Mouse (Mus musculus) ES-E14 (cell line): Measurements from ENCODE around the gene Gdpd4. TPM values are rescaled to one million over a fixed set of nuclear protein-coding genes. Genes with fewer than 3 reads are reported as not detected.

ENCODE experiments used
- DNase-seq: peaks from one replicate; pipeline ENCODE4 v3.0.0-alpha.2; 2013; ENCODE audit warnings: low read depth, low spot score
- H3K27ac ChIP-seq: 2 replicates; pipeline ENCODE4 v1.5.1; 2012; ENCODE audit warnings: low read depth, mild to moderate bottlenecking, low read length, moderate library complexity, mixed read lengths; ENCODE audit not compliant: poor library complexity, insufficient read depth, severe bottlenecking
- H3K36me3 ChIP-seq: 2 replicates; pipeline ENCODE4 v1.6.1; 2012; ENCODE audit warnings: mild to moderate bottlenecking, low read length, moderate library complexity, mixed read lengths; ENCODE audit not compliant: control insufficient read depth, poor library complexity, insufficient read depth, severe bottlenecking
- H3K4me1 ChIP-seq, 2 experiments: fragments of 150-350 bp in 1 of 2; sonication (generic) in 1 of 2; 2 replicates each; pipeline ENCODE4 v1.6.1; 2012; ENCODE audit warnings: low read length in 2 of 2, mild to moderate bottlenecking in 1 of 2, mixed read lengths in 1 of 2; ENCODE audit not compliant: control insufficient read depth in 2 of 2, insufficient read depth in 2 of 2, poor library complexity in 1 of 2
- H3K4me3 ChIP-seq, 2 experiments: fragments of 150-350 bp in 1 of 2; sonication (generic) in 1 of 2; 2 replicates each; pipeline ENCODE4 v1.5.1; 2012; ENCODE audit warnings: low read length in 2 of 2, low read depth in 1 of 2, mild to moderate bottlenecking in 1 of 2, mixed read lengths in 1 of 2; ENCODE audit not compliant: insufficient read depth in 1 of 2, poor library complexity in 1 of 2, severe bottlenecking in 1 of 2
- H3K9ac ChIP-seq: 2 replicates; pipeline ENCODE4 v1.6.1; 2012; ENCODE audit warnings: low read depth, mild to moderate bottlenecking, low read length, mixed read lengths; ENCODE audit not compliant: poor library complexity, insufficient read depth, severe bottlenecking
- H3K9me3 ChIP-seq: fragments of 150-350 bp; sonication (generic); 2 replicates; pipeline ENCODE4 v1.6.1; 2012; ENCODE audit warnings: low read depth, mild to moderate bottlenecking, low read length; ENCODE audit not compliant: control insufficient read depth, insufficient read depth
- CHD2 ChIP-seq: IDR thresholded peaks from 2 replicates; pipeline ENCODE4 v1.6.1; 2014; ENCODE audit warnings: mild to moderate bottlenecking, low read depth, low read length, inconsistent platforms
- HCFC1 ChIP-seq: IDR thresholded peaks from 2 replicates; pipeline ENCODE4 v1.6.1; 2012; ENCODE audit warnings: low read length, inconsistent platforms, borderline replicate concordance; ENCODE audit not compliant: insufficient read depth
- MAFK ChIP-seq: IDR thresholded peaks from 2 replicates; pipeline ENCODE4 v1.6.1; 2014; ENCODE audit warnings: mild to moderate bottlenecking, low read depth, low read length, inconsistent platforms; ENCODE audit not compliant: insufficient read depth
- ZC3H11A ChIP-seq: IDR thresholded peaks from 2 replicates; pipeline ENCODE4 v1.6.1; 2012; ENCODE audit warnings: low read depth, mild to moderate bottlenecking, inconsistent platforms, low read length, borderline replicate concordance
- ZNF384 ChIP-seq: IDR thresholded peaks from 2 replicates; pipeline ENCODE4 v1.6.1; 2012; ENCODE audit warnings: low read depth, low read length, inconsistent platforms
- in situ Hi-C, 2 experiments: fragments of 600-800 bp; cut with MboI; formaldehyde crosslinking; loops; one replicate each; pipeline ENCODE4 v1.15.1; 2025; ENCODE audit warnings: low sequenced_read_pairs in 2 of 2, inconsistent platforms in 1 of 2; ENCODE audit not compliant: unreplicated experiment in 2 of 2
- total RNA-seq: library from RNA; depleted of rRNA; stranded (reverse); fragments of 300-350 nt; gene quantifications from 2 replicates; pipeline ENCODE4 v1.2.3, GENCODE M21; 2012

Gene Gdpd4
- total RNA-seq, 1 experiment: not detected

- in situ Hi-C loops: no loop called here
Measured at GRCm38 (mm10) chr7:97914833-97915516, 4.8 kb upstream of the Gdpd4 start.

GRCm38 (mm10) chr7:97925819-97926218 is 6.1 kb downstream of the Gdpd4 start:
- DNase-seq: no peak
- no peak overlapping the region for H3K27ac ChIP-seq
- no peaks in the 10 kb centered on the region for H3K4me1 ChIP-seq
- H3K4me3 ChIP-seq: no peak overlapping the region
- no peaks in the 10 kb centered on the region for H3K9me3 ChIP-seq
- TF ChIP-seq ZNF384 (no peak), MAFK (no peak), HCFC1 (no peak)
- H3K36me3 ChIP-seq: no peaks in the 10 kb centered on the region
- in situ Hi-C loops: no loop called here
- no peak overlapping the region for H3K9ac ChIP-seq

More at GRCm38 (mm10) chr7:97914833-97915516, 4.8 kb upstream of the Gdpd4 start:
- no peak overlapping the region for H3K4me3 ChIP-seq
- H3K9ac ChIP-seq: no peak overlapping the region
- H3K27ac ChIP-seq: no peak overlapping the region
- no peak for DNase-seq
- no peak for TF ChIP-seq CHD2
- no peak for TF ChIP-seq MAFK
- no peak for TF ChIP-seq ZC3H11A
- no peak for TF ChIP-seq HCFC1
- TF ChIP-seq ZNF384: no peak
- 0 out of 4 replicates have a peak, but pooled peaks cover 0 to 3% of the 10 kb centered on the region in 2 experiments for H3K4me1 ChIP-seq
- H3K36me3 ChIP-seq: peaks cover 4% of the 10 kb centered on the region; the same call in 1 of the 2 replicates
- no peaks in the 10 kb centered on the region for H3K9me3 ChIP-seq

DNA sequence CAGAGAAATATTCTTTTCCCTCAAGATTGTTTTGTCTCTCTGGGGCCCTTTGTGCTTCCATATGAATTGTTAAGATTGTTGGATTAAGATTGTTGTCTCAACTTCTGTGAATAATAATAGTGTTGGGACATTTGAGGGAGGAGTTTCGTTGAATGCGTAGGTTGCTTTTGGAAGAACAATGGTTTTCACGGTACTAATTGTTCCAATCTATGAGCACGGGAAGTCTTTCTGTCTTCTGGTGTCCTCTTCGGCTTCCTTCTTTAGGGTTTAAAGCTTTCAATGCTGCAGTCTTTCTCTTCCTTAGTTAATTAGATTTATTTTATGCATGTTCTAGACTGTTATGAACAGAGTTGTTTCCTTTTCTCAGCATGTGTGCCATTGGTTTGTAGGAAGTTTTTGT is 7.2 kb downstream of the Gdpd4 start:
- Histone ChIP-seq H3K27ac (no peak overlapping the region), H3K4me3 (no peak overlapping the region), H3K9ac (no peak overlapping the region), H3K36me3 (no peaks in the 10 kb centered on the region), H3K9me3 (no peaks in the 10 kb centered on the region), H3K4me1 (no peaks in the 10 kb centered on the region)
- TF ChIP-seq HCFC1 (no peak), ZC3H11A (no peak), ZNF384 (no peak), CHD2 (no peak), MAFK (no peak)
- DNase-seq: no peak
- in situ Hi-C loops: no loop called here

DNA sequence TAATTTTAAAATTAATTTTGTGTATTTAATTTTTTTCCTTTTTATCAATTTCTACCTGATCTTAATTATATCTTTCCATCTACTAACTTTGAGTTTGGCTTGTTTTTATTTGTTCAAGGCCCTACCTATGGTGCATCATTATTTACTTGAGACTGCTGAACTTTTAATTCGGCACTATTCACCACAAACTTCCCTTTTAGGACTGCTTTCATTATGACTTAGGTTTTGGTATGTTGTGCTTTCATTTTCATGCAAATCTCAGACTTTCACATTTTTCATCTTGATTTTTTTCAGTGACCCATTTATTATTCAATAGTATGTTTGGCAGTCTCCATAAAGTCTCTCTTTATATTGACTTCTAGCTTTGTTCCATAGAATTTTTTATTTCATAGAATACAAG is 24.7 kb downstream of the Gdpd4 start:
- Histone ChIP-seq H3K4me3 (no peak overlapping the region), H3K27ac (no peak overlapping the region), H3K9me3 (no peaks in the 10 kb centered on the region), H3K36me3 (no peaks in the 10 kb centered on the region), H3K4me1 (no peaks in the 10 kb centered on the region), H3K9ac (no peak overlapping the region)
- in situ Hi-C loops: no loop called here
- TF ChIP-seq MAFK (no peak), CHD2 (no peak), ZC3H11A (no peak), HCFC1 (no peak), ZNF384 (no peak)
- DNase-seq: no peak
